Mouse (Mus musculus) layer of hippocampus, adult 11-12 months (tissue): ENCODE data around the gene Sgta.
"Not testable (repeated sequence)": the region's sequence is repeated elsewhere in the genome, so short reads cannot be mapped to it uniquely, and the experiment has no call there.

Experiments used
- DNase-seq: peaks from one replicate; pipeline ENCODE4 v3.0.0; 2022; ENCODE audit warnings: low spot score

Sgta gene

GRCm38 (mm10) chr10:81059603-81060543 lies at the start of gene Sgta:
Gene Sgta, minus strand, starts transcription at chr10:81060181.
- DNase-seq, result peak; percentile 100

DNA sequence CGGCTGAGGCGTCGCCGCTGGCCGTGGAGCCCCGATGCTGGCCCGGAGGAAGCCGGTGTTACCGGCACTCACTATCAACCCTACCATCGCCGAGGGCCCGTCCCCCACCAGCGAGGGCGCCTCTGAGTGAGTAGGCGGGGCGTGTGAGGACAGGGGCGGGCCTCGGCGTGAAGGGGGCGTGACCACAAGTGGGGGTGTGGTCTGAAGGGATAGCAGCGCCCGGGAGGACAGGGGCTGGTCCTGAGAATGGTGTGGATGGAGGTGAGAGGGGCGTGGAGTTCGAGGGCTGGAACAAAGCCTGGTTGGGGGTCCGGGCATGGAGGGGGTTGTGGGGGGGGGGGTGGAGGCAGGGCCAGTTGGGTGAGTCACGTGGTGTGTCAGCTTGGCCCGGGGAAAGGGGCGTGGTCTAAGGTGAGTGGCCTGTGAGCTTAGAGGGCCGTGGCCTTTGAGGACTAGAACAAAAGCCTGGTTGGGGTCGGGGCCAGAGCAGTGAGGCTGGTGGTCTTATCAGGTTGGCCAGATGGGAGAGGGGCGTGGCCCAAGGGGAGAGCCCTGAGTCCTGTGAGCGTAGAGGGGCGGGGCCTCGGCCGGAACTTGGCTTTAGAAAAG lies 46.2 kb upstream of the Sgta start:
- DNase-seq, result peak; percentile 87

- DNase-seq, result peak; percentile 96
These were observed 45.7 kb upstream of the Sgta start, which contains the start of gene Map2k2 for GRCm38 (mm10) chr10:81105565-81106112. Gene Map2k2, plus strand, starts transcription at chr10:81105915.

DNA sequence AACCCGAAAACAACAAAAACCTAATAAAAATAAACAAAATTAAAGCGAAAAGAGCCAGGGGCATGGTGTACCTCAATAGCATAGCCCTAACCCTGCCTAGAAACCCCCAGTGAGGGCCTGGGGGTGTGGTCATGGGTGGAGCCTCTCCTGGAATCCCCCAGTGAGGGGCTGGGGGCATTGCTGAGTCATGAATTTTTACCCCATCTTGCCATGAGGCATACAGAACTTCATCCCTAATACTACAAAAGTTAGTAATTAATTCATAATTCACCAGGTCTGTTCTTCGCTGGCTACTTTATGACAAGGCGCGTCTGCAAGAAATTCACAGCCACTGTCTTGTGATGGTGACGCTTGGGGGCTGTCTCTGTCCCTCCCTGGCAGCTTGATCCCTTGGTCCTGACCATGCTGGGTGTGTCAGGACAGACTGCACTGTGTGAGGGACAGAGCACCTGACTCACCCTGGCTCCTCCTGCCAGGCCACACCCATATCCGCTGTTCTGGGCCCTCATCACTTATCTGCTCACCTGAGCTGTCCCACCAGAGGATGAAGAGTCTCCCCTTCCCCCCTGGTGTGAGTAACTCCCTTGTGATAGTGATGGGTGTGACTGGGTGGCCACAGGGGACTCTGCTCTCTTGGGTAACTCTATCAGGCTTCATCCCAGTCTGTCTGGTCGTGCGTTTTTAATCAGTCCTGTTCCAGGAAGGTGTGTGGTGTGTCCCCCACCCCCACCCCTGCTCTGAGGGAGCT lies 35.1 kb upstream of the Sgta start:
- DNase-seq, result no peak

GRCm38 (mm10) chr10:81092465-81093250 lies 32.7 kb upstream of the Sgta start:
- DNase-seq, result no peak

DNA sequence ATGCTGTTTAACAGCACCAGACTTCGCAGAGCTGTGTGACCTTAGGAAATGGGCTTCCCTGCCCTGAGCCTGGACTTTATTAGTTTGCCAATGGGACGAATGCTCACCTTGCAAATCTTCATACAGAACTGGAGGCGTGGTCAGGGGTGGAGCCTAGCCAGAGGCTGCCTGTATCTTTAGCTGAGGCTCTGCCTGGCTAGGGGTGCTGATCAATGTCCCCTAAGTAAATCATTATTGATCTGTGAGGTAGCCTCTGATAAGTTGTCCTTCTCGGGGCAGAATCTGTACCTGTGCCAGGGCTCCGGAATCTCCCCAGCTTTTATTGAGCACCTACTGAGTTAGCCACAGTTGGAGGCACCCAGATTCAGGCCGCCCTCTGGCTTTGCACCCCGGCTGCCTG lies 30.6 kb upstream of the Sgta start:
- no peak for DNase-seq

DNA sequence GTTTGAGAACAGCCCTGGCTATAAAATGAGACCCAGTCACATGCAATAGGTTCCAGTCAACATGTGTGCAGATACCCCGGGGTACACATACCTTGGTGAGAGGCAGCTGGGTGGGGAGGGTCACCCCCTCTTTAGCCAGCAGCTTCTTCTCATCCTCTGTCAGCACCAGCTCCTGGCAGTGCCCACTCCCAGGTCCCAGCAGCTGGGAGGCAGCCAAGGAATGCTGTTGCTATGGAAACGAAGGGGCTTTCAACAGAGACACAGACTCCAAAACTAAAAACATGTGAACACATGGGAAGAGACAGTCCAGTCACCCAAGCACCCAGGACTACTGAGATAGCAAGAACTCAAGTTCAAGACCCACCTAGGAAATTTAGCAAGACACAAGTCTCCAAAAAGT lies 29.2 kb upstream of the Sgta start:
- DNase-seq, result no peak

DNA sequence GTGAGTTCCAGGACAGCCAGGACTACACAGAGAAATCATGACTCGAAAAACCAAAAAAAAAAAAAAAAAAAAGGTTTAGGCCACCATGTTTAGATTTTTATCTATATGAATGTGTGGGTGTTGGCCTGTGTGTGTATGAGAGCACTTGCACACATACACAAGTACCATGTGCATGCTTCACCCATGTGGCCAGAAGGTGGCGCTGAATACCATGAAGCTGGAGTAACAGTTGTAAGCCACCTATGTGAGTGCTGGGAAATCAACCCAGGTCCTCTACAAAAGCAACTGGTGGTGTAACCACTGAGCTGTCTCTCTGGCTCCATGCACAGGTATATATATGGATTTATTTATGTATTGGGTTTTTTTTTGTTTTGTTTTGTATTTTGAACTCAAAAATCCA lies 27.0 kb upstream of the Sgta start:
- no peak for DNase-seq

GRCm38 (mm10) chr10:81082168-81082960 lies 22.4 kb upstream of the Sgta start:
- peak; percentile 87 for DNase-seq

DNA sequence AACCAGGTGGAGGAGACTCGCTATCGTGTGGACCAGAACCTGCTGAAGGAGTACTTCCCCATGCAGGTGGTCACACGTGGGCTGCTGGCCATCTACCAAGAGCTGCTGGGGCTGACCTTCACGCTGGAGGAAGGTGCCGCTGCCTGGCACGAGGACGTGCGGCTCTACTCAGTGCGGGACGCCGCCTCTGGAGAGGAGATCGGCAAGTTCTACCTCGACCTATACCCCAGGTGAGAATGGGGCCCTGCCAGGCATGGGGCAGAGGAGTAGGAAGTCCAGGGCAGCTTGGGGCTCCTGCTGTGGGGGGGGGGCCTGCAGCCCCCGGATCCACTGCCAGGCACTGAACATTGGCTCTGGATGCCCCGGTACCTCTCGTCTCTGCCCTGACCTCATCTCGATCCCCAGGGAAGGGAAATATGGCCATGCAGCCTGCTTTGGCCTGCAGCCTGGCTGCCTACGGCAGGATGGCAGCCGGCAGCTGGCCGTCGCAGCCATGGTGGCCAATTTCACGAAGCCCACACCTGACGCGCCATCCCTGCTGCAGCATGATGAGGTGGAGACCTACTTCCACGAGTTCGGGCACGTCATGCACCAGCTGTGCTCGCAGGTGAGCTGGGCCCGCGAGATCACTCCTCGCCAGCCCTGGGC lies 20.2 kb upstream of the Sgta start:
- DNase-seq, result no peak

DNA sequence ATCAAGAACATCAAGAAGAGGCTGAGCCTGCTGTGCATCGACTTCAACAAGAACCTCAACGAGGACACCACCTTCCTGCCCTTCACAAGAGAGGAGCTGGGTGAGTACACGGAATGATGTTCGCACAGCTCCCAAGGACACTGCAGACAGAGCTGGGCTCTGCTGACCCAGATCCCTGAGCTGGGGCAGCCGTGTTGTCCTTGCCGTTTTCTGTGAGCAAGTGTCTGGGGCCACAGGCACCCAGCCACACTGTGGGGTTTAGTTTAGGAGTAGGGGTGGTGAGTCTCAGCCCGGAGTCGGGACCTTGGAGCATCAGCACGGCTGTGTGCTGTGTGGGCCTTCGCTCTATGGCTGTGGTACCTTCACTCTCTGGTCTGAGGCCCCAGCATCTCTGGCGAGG lies 17.9 kb upstream of the Sgta start:
- DNase-seq, result no peak

- no peak for DNase-seq
These were observed 16.4 kb upstream of the Sgta start for GRCm38 (mm10) chr10:81076356-81076755.

- no peak for DNase-seq
These were observed 15.8 kb upstream of the Sgta start for GRCm38 (mm10) chr10:81075734-81076133.

GRCm38 (mm10) chr10:81073464-81073863 lies 13.5 kb upstream of the Sgta start:
- DNase-seq, result no peak

GRCm38 (mm10) chr10:81072290-81072689 lies 12.3 kb upstream of the Sgta start:
- no peak for DNase-seq

GRCm38 (mm10) chr10:81069836-81070235 lies 9.9 kb upstream of the Sgta start, which contains the start of gene Thop1:
Gene Thop1, plus strand, starts transcription at chr10:81070035.
- DNase-seq, result peak; percentile 98

GRCm38 (mm10) chr10:81068706-81069105 lies 8.7 kb upstream of the Sgta start:
- DNase-seq, result no peak

- not testable (repeated sequence) for DNase-seq
These were observed 4.5 kb upstream of the Sgta start for GRCm38 (mm10) chr10:81064519-81064918.

- no peak for DNase-seq
These were observed 2.7 kb upstream of the Sgta start for GRCm38 (mm10) chr10:81062710-81063109.

GRCm38 (mm10) chr10:81058896-81059295 lies 1.1 kb downstream of the Sgta start:
- no peak for DNase-seq
